In genomic region chr13:8515979-8516715, GRCm38 (mm10) we compare ENCODE assay signal across 15 mouse cellular contexts.
"Had no signal": no experiment of that assay in that cellular context is flagged by ENCODE, and none has a peak within 500 bp of the region (broad histone marks: within the 10 kb centered on the region; RNA-seq: fewer than 3 reads in every experiment).

No protein-coding gene starts in this region.

- H3K27ac ChIP-seq: kidney, postnatal 0 days; layer of hippocampus, adult 2 months; left cerebral cortex, adult 2 months; liver, embryonic 13.5 days; midbrain, embryonic 12.5 days; stomach, postnatal 0 days had no signal

- ATAC-seq: midbrain, embryonic 16.5 days had no signal

- H3K4me3 ChIP-seq: layer of hippocampus, adult 2 months; left cerebral cortex, adult 2 months; liver, embryonic 13.5 days; midbrain, embryonic 12.5 days had no signal

- H3K9me3 ChIP-seq: liver, embryonic 13.5 days; midbrain, embryonic 12.5 days had no signal

- H3K27me3 ChIP-seq: liver, embryonic 13.5 days; midbrain, embryonic 12.5 days had no signal

- H3K36me3 ChIP-seq: liver, embryonic 13.5 days; midbrain, embryonic 12.5 days had no signal

- DNase-seq: kidney, postnatal 25 days; layer of hippocampus, adult 9-11 months; liver, embryonic 13.5 days; lung, adult 2 months; lung, postnatal 14 days; lung, postnatal 4 days; thymus, adult 2 months; thymus, postnatal 14 days; thymus, postnatal 4 days had no signal

- H3K9ac ChIP-seq: liver, embryonic 13.5 days; midbrain, embryonic 12.5 days had no signal

- H3K4me2 ChIP-seq: liver, embryonic 13.5 days; midbrain, embryonic 12.5 days had no signal

- H3K4me1 ChIP-seq: liver, embryonic 13.5 days; midbrain, embryonic 12.5 days had no signal
